Mouse (Mus musculus): ENCODE data around the gene Lrrc45.
A peak's percentile ranks its signal among the peaks of the same experiment; 100 is the strongest.

The Lrrc45 gene

DNA sequence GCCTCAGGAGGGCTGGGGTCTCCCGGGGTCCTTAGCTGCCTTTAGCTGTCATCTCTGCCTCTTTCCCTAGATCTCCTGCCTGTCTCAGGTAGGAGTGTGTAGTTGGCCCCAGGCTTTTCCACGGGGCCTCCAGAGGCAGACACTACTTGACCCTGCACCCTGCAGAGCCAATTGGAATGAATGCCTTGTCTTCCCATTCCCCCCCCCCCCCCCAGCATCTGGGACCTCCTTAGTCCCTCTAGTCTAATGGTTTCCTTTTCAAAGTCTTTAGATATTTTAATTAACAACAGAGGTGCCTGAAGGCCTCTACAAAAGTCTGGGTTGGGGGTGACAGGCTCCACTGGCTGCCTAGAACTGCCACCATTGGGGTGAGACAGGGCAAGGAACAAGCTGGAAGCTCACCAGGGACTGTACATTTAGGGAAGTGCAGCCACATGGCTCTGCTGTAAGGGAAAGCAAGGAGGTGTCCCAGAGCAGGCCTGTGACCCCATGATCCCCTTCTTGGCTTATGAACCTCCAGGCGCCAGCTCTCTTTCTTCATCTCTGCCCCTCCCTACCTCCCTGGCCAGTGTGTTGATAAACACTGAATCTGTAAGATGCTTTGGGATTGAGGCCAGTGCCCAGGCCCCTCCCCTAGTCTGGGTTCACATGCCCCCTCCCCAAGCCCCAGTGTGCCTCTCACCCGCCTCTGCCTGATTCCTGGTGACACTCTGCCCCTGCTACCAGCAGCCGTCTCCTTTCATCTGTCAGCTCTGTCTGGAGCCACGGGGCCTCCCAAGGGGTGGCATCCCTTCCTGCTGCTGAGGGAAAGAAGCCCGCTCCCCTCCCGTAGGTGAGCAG is 9.0 kb upstream of the Lrrc45 start:
- DNase-seq (ENCODE audit: low spot score), result no peak

DNA sequence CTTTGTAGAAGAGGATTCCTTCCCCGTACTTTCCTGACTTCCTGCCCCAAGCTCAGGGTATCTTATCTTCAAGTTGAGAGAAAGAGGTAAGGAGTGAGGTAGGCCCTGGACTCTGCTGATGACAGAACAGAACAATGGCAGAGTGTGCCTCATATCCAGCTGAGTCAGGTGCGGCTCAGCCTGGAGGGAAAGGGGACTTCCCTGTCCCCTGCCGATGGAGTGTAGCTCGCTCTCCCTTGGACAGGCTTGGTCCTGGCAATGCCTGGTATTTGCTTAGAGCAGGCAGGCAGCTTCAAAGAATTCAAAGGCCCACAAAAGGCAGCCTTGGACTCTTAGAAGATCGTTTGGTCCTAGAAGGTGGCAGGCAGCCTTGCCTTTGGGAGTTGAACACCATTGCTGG is 7.6 kb upstream of the Lrrc45 start:
- no peak for DNase-seq (ENCODE audit: low spot score)

DNA sequence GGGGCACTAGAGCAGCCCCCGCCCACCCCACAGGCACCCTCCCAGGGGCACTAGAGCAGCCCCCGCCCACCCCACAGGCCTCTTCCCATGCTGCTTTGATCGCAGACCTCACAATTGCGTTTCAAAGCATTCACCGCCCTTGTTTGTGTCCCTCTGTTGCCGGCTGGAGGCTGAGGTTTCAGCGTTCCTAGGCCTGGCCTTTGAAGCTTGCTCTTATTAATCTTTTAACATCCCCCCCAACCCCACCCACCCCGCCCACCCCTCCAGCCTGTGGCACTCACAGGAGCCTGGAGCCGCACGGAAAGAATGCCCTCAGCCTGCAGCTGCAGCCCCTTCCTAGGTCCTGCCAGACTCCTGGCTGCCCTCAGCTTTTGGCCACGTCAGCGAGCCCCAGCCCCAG is 6.5 kb upstream of the Lrrc45 start:
- no peak for DNase-seq (ENCODE audit: low spot score)

DNA sequence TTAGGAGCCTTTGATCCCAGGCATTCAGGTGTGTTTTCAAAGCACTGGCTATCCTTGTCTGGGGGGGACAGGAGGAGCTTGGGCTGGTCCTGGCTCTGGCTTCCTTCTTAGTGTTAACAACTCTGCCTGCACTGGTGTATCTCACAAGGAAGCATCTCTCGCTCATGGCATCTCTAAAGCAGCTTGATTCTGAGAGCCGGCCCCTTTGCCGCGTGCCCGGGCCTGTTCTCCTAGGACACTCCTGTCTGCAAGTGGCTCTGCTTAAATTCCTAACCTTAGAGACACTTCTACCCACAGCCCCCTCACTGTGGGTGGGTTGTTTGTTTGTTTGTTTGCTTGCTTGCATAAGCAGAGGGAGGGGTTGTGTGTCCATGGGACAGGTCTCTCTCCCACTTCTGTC is 5.8 kb upstream of the Lrrc45 start:
- DNase-seq (ENCODE audit: low spot score), result no peak

DNA sequence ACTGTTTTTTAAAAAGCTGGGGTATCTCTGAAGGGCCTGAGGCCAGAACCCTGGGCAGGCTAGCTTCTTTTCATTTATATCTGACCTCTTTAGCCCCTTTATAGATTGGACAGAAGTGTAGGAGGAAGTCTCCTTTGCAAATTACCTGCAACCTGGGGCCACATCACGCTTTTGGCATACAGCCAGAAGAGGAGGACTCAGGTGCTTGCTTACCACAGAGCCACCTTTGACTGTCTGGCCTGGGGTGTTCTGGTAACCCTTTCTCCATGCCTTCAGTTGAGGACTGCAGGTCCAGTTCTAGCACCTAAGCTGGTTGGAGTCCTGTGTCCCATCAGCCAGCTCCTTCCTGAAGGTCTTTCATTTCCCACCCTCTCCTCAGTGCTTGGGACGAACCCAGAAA is 4.2 kb upstream of the Lrrc45 start:
- no peak for DNase-seq (ENCODE audit: low spot score)

DNA sequence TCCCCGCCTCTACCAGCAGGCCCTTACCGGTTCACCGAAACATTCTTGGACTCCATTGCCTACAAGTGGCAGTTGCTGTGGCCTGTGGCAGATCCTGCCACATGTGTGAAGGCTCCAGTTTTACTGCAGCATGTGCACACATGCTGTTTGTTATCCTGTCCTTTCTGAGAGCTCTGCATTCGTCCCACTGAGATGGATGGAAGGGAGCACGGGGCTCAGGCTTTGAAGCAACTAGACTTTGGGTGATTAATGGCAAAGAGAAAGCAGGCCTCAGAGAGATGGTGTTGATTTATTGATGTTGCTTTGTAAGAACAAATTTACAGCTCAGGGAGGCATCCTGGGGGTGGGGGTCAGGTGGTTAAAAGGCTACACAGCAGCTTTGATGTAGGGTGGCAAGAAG is 3.1 kb upstream of the Lrrc45 start:
- no peak for DNase-seq (ENCODE audit: low spot score)

DNA sequence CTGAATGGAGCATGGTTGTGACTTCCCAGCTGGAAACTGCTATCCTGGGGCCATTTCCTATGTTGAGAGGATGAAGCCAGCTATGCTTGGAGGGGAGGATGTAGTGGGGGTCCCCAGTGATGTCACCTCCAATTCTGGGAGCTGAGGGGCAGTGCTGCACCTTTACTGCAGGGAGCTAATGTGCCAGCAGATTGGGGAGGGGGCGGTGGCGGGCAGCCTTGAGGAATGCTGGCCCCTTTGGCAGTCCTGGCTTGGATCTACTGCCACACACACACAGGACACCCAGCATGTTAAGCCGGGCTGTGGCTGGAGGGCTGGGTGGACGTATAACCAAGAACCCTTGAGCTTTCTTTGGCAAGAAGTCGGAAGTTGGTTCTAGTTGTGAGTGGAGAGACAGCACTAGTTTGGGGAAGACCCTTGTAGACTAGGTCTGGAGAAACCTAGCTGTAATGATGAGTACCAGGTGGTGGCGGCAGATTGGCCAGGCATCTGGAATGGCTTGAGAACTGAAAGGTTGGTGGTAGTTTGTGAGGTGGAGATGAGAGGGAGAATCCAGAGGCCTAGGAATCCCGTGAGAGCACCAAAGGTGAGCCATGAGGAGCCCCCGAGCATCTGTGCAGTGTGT is 1.6 kb upstream of the Lrrc45 start:
- no peak for DNase-seq (ENCODE audit: low spot score)

DNA sequence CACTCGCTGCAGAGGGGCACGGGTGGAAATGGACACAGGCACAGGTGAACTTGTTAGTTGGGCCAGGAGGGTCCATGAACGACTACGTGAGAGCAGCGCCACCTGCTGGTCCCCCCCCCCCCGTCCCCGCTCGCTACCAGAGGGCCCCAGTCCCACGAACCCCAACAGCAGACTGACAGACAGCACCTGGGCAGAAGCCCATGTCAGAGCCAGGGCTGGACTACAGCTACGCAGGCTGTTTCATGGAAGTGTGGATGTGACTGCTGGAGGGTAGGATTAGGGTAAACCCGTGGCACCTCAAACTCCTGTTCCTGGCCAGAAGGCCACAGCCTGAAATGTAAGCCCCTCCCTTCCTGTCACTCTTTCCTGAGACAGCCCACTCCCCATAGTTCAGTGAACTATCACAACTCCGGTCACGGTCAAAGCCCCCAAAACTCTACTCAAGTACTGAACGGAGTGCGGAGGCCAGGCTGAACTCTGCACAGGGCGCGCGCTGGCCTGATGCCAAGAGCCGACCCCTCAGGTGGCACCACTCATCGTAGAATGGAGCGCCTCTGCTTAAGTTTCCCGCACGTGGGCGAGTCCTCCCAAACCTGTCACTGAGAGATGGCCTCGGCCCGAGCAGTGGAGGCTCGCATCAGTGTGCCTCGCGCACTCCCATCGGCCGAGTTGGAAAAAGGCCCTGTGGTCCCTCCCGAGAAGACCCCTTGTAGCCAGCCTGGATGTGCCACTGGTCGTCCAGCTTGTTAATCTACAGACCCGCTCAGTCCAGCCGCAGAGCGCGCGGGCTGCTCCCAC is 755 bp upstream of the Lrrc45 start:
- peak; percentile 54 for DNase-seq (ENCODE audit: low spot score)

DNA sequence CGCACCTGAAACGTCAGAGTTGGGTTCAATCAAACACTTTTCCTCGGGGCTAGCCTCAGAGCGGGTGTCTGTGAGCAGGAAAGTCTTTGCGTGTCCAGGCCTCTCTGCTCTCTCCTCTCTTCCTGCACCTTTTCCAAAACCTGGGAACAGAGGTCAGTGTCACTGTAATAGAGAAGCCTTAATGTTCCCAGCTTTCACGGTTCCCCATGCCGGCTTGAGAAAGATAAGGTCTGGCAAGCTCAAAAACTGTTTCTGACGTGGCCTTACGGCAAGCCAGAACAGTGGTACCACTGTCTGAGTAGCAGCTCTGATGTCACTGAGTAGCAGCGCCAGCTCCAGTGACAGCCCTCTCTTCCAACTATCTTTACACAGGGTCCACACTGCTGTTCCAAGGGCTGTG is 821 bp downstream of the Lrrc45 start:
- DNase-seq (ENCODE audit: low spot score), result no peak

DNA sequence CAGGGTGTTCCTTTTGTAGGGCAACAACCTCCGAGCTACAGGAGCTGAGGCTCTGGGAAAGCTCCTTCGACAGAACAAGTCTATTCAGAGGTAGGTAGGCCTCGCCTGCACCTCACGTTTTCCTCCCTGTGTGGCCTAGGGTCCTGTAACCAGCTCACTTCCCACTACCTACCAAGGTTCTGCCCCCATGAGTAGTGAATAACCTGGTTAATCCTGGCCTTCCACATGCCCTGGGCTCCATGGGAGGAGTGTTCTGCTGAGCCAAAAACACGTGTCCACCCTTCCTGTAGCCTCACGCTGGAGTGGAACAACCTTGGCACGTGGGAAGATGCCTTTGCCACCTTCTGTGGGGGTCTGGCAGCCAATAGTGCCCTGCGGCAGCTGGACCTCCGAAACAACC is 1.4 kb downstream of the Lrrc45 start:
- no peak for DNase-seq (ENCODE audit: low spot score)

DNA sequence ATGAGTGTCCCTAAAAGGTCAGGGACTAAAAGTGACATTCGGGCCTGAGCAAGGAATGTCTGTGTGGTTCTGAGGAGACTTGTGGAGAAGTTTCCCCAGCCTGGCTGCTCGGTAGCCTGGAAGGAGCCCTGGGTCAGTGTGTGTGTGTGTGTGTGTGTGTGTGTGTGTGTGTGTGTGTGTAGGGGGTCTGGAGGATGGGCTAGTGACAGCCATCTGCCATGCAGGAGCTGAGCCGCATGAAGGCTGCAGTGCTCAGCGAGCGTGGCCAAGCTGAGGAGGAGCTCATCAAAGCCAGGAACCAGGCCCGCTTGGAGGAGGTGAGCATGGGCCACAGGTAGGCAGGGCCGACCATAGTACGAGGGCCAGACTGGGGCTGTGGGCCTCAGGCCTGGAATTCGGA is 5.5 kb downstream of the Lrrc45 start:
- no peak for DNase-seq (ENCODE audit: low spot score)

DNA sequence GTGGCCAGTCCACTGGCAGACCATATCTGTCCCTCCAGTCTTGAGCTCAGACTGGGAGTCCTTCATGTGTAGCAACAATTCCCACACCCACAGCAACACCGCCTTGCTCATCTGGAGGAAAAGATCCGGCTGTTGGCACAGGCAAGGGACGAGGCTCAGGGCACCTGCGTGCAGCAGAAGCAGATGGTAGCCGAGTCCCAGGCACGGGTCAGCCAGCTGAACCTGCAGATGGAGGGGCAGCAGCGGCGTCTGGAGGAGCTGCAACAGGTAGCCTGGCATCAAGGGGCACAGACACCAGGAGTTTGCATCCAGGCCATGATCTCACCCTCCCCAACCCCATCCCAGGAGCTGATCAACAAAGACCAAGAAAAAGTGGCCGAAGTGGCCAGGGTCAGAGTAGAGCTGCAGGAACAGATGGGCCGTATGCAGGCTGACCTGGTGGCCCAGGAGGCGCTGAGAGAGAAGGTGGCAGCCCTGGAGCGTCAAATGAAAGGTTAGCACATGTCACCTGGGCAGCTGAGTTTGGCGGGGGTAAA is 6.2 kb downstream of the Lrrc45 start:
- no peak for DNase-seq (ENCODE audit: low spot score)

DNA sequence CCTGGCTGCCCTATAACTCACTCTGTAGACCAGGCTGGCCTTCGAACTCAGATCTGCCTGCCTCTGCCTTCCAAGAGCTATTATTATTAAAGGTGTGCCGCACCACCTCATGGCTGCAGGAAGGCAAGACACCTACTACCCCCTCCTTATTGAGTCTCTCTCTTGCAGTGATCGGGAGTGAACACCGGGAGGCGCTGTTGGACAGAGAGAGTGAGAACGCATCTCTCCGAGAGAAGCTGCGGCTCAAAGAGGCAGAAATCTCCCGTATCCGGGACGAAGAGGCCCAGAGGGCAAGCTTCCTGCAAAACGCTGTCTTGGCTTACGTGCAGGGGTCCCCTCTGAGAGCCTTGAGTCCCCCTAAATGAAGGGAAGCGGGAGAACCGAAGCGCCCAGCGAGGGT is 6.7 kb downstream of the Lrrc45 start:
- DNase-seq (ENCODE audit: low spot score), result peak; percentile 89

DNA sequence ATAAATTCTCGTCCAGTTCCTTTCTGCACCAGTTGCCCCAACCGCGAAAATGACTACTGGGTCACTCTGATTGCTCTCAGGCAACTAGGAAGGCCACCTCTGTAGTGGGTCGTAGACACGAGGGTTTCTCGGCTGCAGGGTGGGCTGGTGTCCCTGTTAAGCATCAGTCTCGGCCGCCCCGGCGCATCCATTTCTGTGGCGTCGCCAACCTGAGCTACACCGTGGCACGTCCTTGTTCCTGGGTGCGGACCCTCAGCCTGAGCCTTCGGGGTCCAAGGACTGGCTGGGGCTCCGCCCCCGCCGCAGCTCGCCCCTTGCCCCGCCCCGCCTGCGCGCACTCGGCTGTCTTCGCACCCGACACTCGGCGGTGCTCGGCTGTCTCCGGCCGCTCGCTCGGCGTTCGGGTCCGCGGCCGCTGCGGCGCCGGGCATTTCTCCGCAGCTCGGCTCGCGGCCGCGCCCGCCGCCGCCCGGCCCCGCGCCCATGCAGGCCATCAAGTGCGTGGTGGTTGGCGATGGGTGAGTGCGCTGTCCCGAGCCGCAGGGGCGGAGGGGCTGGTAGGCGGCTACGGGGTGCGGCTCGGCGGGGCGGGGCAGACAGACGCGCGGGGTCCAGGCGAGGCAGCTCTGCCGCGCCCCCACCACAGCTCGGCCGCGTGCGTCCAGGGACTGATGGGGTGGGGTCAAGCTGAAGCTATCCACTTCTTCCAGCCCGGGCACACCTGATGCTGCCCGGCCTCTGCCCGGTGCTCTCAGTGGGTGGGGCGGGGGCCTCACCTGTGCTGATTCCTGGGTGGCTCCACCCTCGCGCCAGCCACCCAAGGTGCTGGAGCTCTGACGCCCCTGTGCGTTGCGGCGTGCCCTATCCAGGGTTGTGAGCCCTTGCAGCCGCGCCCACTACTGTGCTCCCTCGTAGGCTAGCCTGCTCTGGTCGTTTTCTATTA is 7.7 kb downstream of the Lrrc45 start, which contains the start of gene Rac3:
Rac3 (plus strand) TSS at position 347 of the 943 bp plus-strand sequence.
- peak; percentile 33 for DNase-seq (ENCODE audit: low spot score)

DNA sequence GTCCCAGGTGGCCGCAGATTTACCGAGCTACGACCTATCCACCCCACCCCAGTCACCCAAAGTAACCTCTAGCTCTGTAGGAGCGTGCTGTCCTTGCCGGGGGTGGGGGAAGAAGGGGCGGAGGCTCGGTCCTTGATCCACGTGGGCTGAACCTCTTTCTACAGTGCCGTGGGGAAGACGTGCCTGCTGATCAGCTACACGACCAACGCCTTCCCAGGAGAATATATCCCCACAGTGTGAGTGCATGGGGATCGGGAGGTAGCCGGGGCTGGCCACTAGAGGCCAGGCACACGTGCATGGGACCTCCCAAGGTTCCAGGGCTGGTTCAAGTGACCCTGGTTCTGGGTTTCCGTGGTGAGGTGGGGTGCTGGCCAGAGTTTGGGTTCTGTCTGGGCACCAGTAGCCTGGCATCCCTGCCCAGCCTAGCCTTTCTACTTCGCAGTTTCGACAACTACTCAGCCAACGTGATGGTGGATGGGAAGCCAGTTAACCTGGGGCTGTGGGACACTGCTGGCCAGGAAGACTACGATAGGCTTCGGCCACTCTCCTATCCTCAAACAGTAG is 8.4 kb downstream of the Lrrc45 start:
- DNase-seq (ENCODE audit: low spot score), result no peak

DNA sequence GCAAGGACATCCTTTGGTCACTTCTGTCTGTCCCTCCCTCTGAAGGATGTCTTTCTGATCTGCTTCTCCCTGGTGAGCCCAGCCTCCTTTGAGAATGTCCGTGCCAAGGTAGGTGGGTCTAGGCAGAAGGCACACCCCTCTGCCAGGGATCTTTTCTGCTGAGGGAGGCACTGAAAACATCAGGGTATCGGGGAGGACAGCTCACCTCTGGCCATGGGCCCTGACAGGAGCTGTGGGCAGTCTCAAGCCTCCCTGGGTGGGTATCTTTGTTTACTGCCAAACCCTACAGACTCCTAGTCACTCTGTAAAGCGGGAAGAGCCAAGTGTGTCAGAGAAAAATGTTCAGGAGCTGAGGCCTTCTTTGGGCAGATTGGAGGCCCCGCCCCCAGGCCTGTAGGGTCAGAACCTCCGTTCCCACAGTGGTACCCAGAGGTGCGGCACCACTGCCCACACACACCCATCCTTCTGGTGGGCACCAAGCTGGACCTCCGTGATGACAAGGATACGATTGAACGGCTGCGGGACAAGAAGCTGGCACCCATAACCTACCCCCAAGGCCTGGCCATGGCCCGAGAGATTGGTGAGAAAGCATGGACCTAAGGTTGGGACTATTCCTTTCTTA is 9.1 kb downstream of the Lrrc45 start:
- DNase-seq (ENCODE audit: low spot score), result no peak

DNA sequence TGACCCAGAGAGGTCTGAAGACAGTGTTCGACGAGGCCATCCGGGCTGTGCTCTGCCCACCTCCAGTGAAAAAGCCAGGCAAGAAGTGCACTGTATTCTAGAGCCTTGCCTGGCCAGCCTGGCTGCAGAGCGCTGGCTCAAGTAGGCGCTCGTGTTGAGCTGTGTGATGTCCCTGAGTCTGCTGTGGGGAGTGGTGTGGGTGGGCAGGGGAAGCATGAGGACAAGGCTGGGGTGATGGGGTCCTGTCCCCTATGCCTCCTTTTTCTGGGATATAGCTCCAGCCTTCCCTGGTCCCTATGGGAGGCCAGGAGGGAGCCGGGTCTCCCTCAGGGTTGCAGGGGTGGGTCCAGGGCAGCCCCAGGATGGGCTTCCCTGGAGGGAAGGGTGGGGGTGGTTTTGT is 9.8 kb downstream of the Lrrc45 start:
- DNase-seq (ENCODE audit: low spot score), result no peak

DNA sequence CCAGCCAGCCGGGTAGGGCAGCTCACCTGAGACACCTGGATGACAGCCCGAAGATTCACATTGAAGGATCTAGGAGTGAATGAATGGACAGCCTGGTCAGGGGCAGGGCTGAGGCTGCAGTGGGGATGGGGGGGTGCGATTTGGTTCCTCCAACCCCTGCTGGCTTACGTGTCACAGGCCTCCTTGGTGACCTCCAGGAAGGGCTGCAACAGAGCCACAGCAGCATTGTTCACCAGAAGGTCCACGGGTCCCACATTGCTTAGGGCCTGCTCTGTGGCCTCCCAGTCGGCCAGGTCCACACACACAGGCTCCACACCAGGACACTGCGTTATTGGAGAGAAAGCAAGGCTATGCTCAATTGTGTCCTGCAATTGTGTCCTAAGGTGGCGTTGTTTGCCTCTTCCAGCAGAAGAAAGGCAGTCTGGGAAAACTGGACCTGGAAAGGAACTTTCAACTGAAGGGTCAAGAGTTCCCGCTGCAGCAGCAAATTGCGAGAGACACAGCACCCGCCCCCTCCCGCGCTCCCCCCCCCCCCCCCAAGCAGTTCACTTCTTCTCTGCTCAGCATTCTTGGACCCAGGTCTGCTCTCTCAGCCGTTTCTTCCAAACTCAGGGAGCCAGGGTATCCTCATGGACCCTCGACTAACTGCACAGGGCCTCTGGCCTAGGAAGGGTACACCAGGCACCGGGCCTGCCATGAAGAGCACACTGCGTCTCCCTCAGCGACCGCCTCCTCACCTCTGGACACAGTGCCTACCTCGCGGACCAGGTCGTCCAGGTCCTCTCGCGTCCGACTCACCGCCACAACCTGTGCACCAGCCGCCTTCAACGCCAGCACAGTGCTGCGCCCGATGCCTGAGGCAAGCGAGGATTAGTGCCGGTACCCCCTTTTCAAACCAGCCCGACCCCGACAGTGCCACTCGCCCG is 12.8 kb downstream of the Lrrc45 start:
- DNase-seq (ENCODE audit: low spot score), result no peak

DNA sequence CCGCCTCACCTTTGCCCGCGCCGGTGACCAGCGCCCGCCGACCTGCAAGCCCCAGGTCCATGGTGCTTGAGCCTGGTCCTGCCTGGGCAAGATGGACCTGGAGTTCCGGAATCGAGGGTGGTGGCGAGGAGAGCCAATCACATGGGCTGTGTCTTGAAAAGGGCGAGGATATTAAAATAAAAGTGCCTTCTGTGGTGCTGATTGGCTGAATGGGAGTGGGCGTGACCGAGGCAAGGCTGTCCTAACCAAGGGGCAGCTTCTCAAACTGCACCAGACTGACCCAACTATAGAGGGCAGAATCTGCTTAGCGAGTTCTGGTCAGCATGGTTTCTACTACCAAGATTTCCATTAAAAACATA is 13.4 kb downstream of the Lrrc45 start, which contains the start of gene Dcxr:
Dcxr (minus strand) TSS at position 113 of the 359 bp plus-strand sequence.
- DNase-seq (ENCODE audit: low spot score), result no peak

DNA sequence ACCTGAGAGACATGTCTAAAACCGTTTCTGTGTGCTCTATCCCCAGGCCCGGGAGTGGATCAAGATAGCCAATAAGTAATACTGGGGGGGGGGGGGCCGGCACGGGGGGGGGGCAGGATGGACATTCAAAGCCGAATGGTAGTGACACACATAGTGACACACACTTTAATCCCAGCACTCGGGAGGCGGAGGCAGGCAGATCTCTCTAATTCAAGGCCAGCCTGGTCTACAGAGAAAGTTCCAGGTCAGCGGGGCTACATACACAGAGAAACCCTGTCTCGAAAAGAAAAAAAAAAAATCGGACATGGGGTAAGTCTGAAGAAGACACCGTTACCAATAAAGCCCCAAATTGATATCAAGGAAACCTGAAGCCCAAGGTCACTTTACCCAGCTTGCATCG is 13.8 kb downstream of the Lrrc45 start:
- DNase-seq (ENCODE audit: low spot score), result no peak
